Mouse (Mus musculus): ENCODE data around the gene Foxn3. TPM values are rescaled to one million over a fixed set of nuclear protein-coding genes. Genes with fewer than 3 reads are reported as not detected.

Gene Foxn3
- polyA plus RNA-seq, 1 experiment from 2014 or later = 94.3 TPM

DNA sequence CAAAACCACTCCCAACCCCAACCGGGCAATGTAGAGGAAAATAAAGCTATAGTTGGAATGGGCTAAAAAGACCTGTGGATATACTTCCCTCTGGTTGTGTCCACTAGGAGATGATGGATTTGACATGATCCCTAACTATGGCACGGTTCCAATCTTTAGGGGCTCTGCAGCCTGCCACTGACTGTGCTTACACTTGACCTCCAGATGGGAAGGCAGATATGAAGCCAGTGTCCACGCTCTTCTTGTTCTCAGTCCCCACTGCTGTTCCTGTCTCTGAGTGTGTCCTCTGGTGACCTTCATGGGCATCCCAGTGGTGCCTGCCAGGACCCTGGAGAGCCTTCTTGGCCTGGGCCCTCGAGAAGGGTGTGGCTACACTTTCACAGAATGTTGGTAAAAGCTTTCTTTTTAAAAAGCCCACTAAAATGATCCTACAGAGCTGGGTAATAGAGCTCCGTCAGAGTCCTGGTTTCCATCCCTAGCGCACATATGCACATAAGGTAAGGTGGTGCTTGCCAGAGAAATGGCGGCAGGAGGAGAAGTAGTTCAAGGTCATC is 346.2 kb downstream of the Foxn3 start:
- no peak overlapping the region for H3K4me3 ChIP-seq (ENCODE audit: low read depth, low read length)
- no peak for DNase-seq (ENCODE audit: low spot score)
- H3K4me2 ChIP-seq (replicated peaks; ENCODE audit: low read depth, low read length) = no peak overlapping the region
- 52% methylated on average over 7 of the region's 7 CpGs for WGBS
- no peaks in the 10 kb centered on the region for H3K9me3 ChIP-seq (ENCODE audit: low read length)
- no peaks in the 10 kb centered on the region for H3K36me3 ChIP-seq (ENCODE audit: insufficient read depth, low read length)
- TF ChIP-seq CTCF (IDR thresholded peaks at IDR 0.05) (no peak), EP300 (IDR thresholded peaks at IDR 0.05) (no peak)
- no peak overlapping the region for H3K9ac ChIP-seq (replicated peaks; ENCODE audit: low read depth)
- peaks cover 11% of the 10 kb centered on the region; the same call in 1 of the 2 replicates for H3K4me1 ChIP-seq (ENCODE audit: insufficient read depth, low read depth, low read length)
- ATAC-seq = 0 out of 2 replicates have a peak, but pooled peaks have one; percentile 18
- no peaks in the 10 kb centered on the region for H3K27me3 ChIP-seq (replicated peaks; ENCODE audit: insufficient read depth, low read length)
- peak overlapping the region; percentile 43; the same call in 1 of the 2 replicates for H3K27ac ChIP-seq (ENCODE audit: low read length)

GRCm38 (mm10) chr12:99216341-99216761 is 347.0 kb downstream of the Foxn3 start:
- no peak for DNase-seq (ENCODE audit: low spot score)
- Histone ChIP-seq H3K4me3 (ENCODE audit: low read depth, low read length) (no peak overlapping the region), H3K27ac (ENCODE audit: low read length) (no peak overlapping the region), H3K36me3 (ENCODE audit: insufficient read depth, low read length) (no peaks in the 10 kb centered on the region), H3K27me3 (replicated peaks; ENCODE audit: insufficient read depth, low read length) (no peaks in the 10 kb centered on the region), H3K4me1 (ENCODE audit: insufficient read depth, low read depth, low read length) (peaks cover 11% of the 10 kb centered on the region; the same call in 1 of the 2 replicates), H3K9ac (replicated peaks; ENCODE audit: low read depth) (no peak overlapping the region), H3K9me3 (ENCODE audit: low read length) (no peaks in the 10 kb centered on the region), H3K4me2 (replicated peaks; ENCODE audit: low read depth, low read length) (no peak overlapping the region)
- 47% methylated on average over 5 of the region's 5 CpGs for WGBS
- no peak for TF ChIP-seq CTCF (IDR thresholded peaks at IDR 0.05)
- TF ChIP-seq EP300 (IDR thresholded peaks at IDR 0.05) = no peak
- no peak for ATAC-seq

- Histone ChIP-seq H3K9me3 (ENCODE audit: low read length) (no peaks in the 10 kb centered on the region), H3K27me3 (replicated peaks; ENCODE audit: insufficient read depth, low read length) (no peaks in the 10 kb centered on the region), H3K4me2 (replicated peaks; ENCODE audit: low read depth, low read length) (no peak overlapping the region), H3K4me1 (ENCODE audit: insufficient read depth, low read depth, low read length) (peaks cover 11% of the 10 kb centered on the region; the same call in 1 of the 2 replicates), H3K9ac (replicated peaks; ENCODE audit: low read depth) (no peak overlapping the region), H3K36me3 (ENCODE audit: insufficient read depth, low read length) (no peaks in the 10 kb centered on the region), H3K27ac (ENCODE audit: low read length) (no peak overlapping the region), H3K4me3 (ENCODE audit: low read depth, low read length) (no peak overlapping the region)
- ATAC-seq (peak; percentile 49), DNase-seq (ENCODE audit: low spot score) (peak; percentile 58)
- 60% methylated on average over 11 of the region's 11 CpGs for WGBS
- no peak for TF ChIP-seq EP300 (IDR thresholded peaks at IDR 0.05)
- TF ChIP-seq CTCF (IDR thresholded peaks at IDR 0.05) = peak; percentile 51
These were observed 347.7 kb downstream of the Foxn3 start for GRCm38 (mm10) chr12:99215521-99216255.

- Histone ChIP-seq H3K27me3 (replicated peaks; ENCODE audit: insufficient read depth, low read length) (no peaks in the 10 kb centered on the region), H3K27ac (ENCODE audit: low read length) (no peak overlapping the region), H3K4me1 (ENCODE audit: insufficient read depth, low read depth, low read length) (peaks cover 11% of the 10 kb centered on the region; the same call in 1 of the 2 replicates), H3K4me3 (ENCODE audit: low read depth, low read length) (no peak overlapping the region), H3K9ac (replicated peaks; ENCODE audit: low read depth) (no peak overlapping the region), H3K36me3 (ENCODE audit: insufficient read depth, low read length) (no peaks in the 10 kb centered on the region), H3K4me2 (replicated peaks; ENCODE audit: low read depth, low read length) (no peak overlapping the region), H3K9me3 (ENCODE audit: low read length) (no peaks in the 10 kb centered on the region)
- DNase-seq (ENCODE audit: low spot score) = no peak
- ATAC-seq = no peak
- 42% methylated on average over 5 of the region's 5 CpGs for WGBS
- no peak for TF ChIP-seq EP300 (IDR thresholded peaks at IDR 0.05)
- TF ChIP-seq CTCF (IDR thresholded peaks at IDR 0.05) = no peak
These were observed 349.3 kb downstream of the Foxn3 start for GRCm38 (mm10) chr12:99214098-99214497.

DNA sequence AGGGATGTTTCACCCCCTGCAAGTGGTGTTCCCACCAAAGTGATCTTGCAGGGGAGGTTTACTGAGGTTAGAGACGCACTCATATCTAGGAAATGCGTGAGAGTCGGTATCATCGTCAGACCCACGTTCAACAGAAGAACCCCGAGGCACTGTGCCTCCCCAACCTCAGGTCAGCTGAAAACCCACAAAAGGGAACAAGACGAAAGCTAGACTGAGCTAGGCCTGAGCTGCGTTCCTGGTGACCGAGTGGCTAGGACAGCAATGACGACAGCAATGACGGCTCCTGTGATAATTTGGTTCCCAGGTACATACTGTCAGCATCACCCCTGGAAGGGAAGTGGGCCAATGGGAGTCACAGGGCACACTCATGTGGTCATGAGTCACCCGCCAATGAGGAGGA is 350.2 kb downstream of the Foxn3 start:
- Histone ChIP-seq H3K27ac (ENCODE audit: low read length) (no peak overlapping the region), H3K4me1 (ENCODE audit: insufficient read depth, low read depth, low read length) (peaks cover 14% of the 10 kb centered on the region; the same call in 1 of the 2 replicates), H3K27me3 (replicated peaks; ENCODE audit: insufficient read depth, low read length) (no peaks in the 10 kb centered on the region), H3K4me3 (ENCODE audit: low read depth, low read length) (no peak overlapping the region), H3K9ac (replicated peaks; ENCODE audit: low read depth) (no peak overlapping the region), H3K4me2 (replicated peaks; ENCODE audit: low read depth, low read length) (no peak overlapping the region), H3K36me3 (ENCODE audit: insufficient read depth, low read length) (no peaks in the 10 kb centered on the region), H3K9me3 (ENCODE audit: low read length) (no peaks in the 10 kb centered on the region)
- DNase-seq (ENCODE audit: low spot score) (no peak), ATAC-seq (no peak)
- no peak for TF ChIP-seq EP300 (IDR thresholded peaks at IDR 0.05)
- TF ChIP-seq CTCF (IDR thresholded peaks at IDR 0.05) = no peak
- 85% methylated on average over 12 of the region's 12 CpGs for WGBS

- 69% methylated on average over 8 of the region's 8 CpGs for WGBS
- Histone ChIP-seq H3K27me3 (replicated peaks; ENCODE audit: insufficient read depth, low read length) (no peaks in the 10 kb centered on the region), H3K9ac (replicated peaks; ENCODE audit: low read depth) (no peak overlapping the region), H3K4me2 (replicated peaks; ENCODE audit: low read depth, low read length) (no peak overlapping the region), H3K4me1 (ENCODE audit: insufficient read depth, low read depth, low read length) (0 out of 2 replicates have a peak, but pooled peaks cover 3% of the 10 kb centered on the region), H3K4me3 (ENCODE audit: low read depth, low read length) (no peak overlapping the region), H3K27ac (ENCODE audit: low read length) (no peak overlapping the region), H3K36me3 (ENCODE audit: insufficient read depth, low read length) (no peaks in the 10 kb centered on the region), H3K9me3 (ENCODE audit: low read length) (no peaks in the 10 kb centered on the region)
- no peak for TF ChIP-seq EP300 (IDR thresholded peaks at IDR 0.05)
- no peak for TF ChIP-seq CTCF (IDR thresholded peaks at IDR 0.05)
- DNase-seq (ENCODE audit: low spot score) = no peak
- no peak for ATAC-seq
These were observed 353.6 kb downstream of the Foxn3 start for GRCm38 (mm10) chr12:99209801-99210200.
